Mouse (Mus musculus) hindbrain, embryonic 11.5 days (tissue): ENCODE measurements at regions not wholly inside any gene's neighbourhood (a gene's known extent, or its start where the extent isn't known, plus 50 kb on each side); places are given as distances from the start of the nearest gene placed in this dataset.

Experiments
- ATAC-seq: fragments of 200-750 bp; cut with Nextera tagmentation; 2 replicates; pipeline ENCODE4 v1.8.0; 2017; ENCODE audit warnings: mild to moderate bottlenecking, moderate TSS enrichment, moderate library complexity; ENCODE audit not compliant: low FRiP score
- DNase-seq: peaks from one replicate; pipeline ENCODE4 v3.0.0-alpha.2; 2015; ENCODE audit warnings: low spot score
- H3K27ac ChIP-seq: fragments of 300-500 bp; sonication (generic); 2 replicates; pipeline ENCODE4 v1.5.1; 2014; ENCODE audit warnings: mild to moderate bottlenecking, low read depth, low read length
- H3K27me3 ChIP-seq: fragments of 300-500 bp; sonication (generic); 2 replicates; pipeline ENCODE4 v1.6.1; 2014; ENCODE audit warnings: mild to moderate bottlenecking, low read length, moderate library complexity, mixed read lengths; ENCODE audit not compliant: control insufficient read depth, insufficient read depth
- H3K36me3 ChIP-seq: fragments of 300-500 bp; sonication (generic); 2 replicates; pipeline ENCODE4 v1.6.1; 2014; ENCODE audit warnings: mild to moderate bottlenecking, low read length, moderate library complexity, mixed read lengths; ENCODE audit not compliant: control insufficient read depth, insufficient read depth
- H3K4me1 ChIP-seq: fragments of 300-500 bp; sonication (generic); replicated peaks from 2 replicates; pipeline ENCODE4 v1.6.1; 2014; ENCODE audit warnings: low read length, mixed read lengths; ENCODE audit not compliant: control insufficient read depth, insufficient read depth
- H3K4me2 ChIP-seq: fragments of 300-500 bp; sonication (generic); replicated peaks from 2 replicates; pipeline ENCODE4 v1.6.1; 2014; ENCODE audit warnings: mild to moderate bottlenecking, low read depth, low read length
- H3K4me3 ChIP-seq: fragments of 300-500 bp; sonication (generic); 2 replicates; pipeline ENCODE4 v1.5.1; 2014; ENCODE audit warnings: low read depth, low read length
- H3K9ac ChIP-seq: fragments of 300-500 bp; sonication (generic); 2 replicates; pipeline ENCODE4 v1.6.1; 2014; ENCODE audit warnings: low read depth, low read length
- H3K9me3 ChIP-seq: fragments of 300-500 bp; sonication (generic); 2 replicates; pipeline ENCODE4 v1.6.1; 2016; ENCODE audit warnings: low read length; ENCODE audit not compliant: control insufficient read depth
- WGBS: fragments of 180-500 bp; shearing (Covaris S2); extraction: QIAGEN DNeasy Blood & Tissue Kit; methylation state at CpG from one replicate; pipeline ENCODE4 v1.1.7; 2014; 5-methylcytosine and 5-hydroxymethylcytosine counted together

GRCm38 (mm10) chr7:137805361-137805760 lies 367.9 kb downstream of the Glrx3 start:
- H3K27me3 ChIP-seq, result no peaks in the 10 kb centered on the region
- no peak overlapping the region for H3K4me3 ChIP-seq
- H3K9me3 ChIP-seq, result no peaks in the 10 kb centered on the region
- no peak overlapping the region for H3K4me2 ChIP-seq
- no peaks in the 10 kb centered on the region for H3K36me3 ChIP-seq
- no peaks in the 10 kb centered on the region for H3K4me1 ChIP-seq
- DNase-seq (peak; percentile 54), ATAC-seq (no peak)
- H3K27ac ChIP-seq, result no peak overlapping the region
- no peak overlapping the region for H3K9ac ChIP-seq
- WGBS, result 34% methylated on average over 6 of the region's 6 CpGs

GRCm38 (mm10) chr7:137812839-137813238 lies 375.4 kb downstream of the Glrx3 start:
- Histone ChIP-seq H3K9ac (no peak overlapping the region), H3K4me2 (no peak overlapping the region), H3K27me3 (no peaks in the 10 kb centered on the region), H3K27ac (no peak overlapping the region), H3K36me3 (no peaks in the 10 kb centered on the region), H3K4me1 (no peaks in the 10 kb centered on the region), H3K4me3 (no peak overlapping the region), H3K9me3 (no peaks in the 10 kb centered on the region)
- ATAC-seq, result no peak
- 92% methylated on average over 3 of the region's 3 CpGs for WGBS
- DNase-seq, result no peak

GRCm38 (mm10) chr7:137840520-137840919 lies 403.1 kb downstream of the Glrx3 start:
- Histone ChIP-seq H3K4me1 (no peaks in the 10 kb centered on the region), H3K4me2 (no peak overlapping the region), H3K9ac (no peak overlapping the region), H3K27ac (no peak overlapping the region), H3K27me3 (no peaks in the 10 kb centered on the region), H3K9me3 (no peaks in the 10 kb centered on the region), H3K4me3 (no peak overlapping the region), H3K36me3 (no peaks in the 10 kb centered on the region)
- DNase-seq (no peak), ATAC-seq (no peak)
- WGBS, result 75% methylated on average over 2 of the region's 2 CpGs

GRCm38 (mm10) chr7:137841044-137841443 lies 403.6 kb downstream of the Glrx3 start:
- no peak overlapping the region for H3K4me3 ChIP-seq
- ATAC-seq, result no peak
- WGBS, result 71% methylated on average over 5 of the region's 5 CpGs

GRCm38 (mm10) chr7:137841456-137842100 lies 404.2 kb downstream of the Glrx3 start:
- Histone ChIP-seq H3K9ac (no peak overlapping the region), H3K4me1 (no peaks in the 10 kb centered on the region), H3K27ac (no peak overlapping the region), H3K27me3 (no peaks in the 10 kb centered on the region), H3K4me2 (no peak overlapping the region), H3K4me3 (no peak overlapping the region), H3K36me3 (no peaks in the 10 kb centered on the region), H3K9me3 (no peaks in the 10 kb centered on the region)
- 44% methylated on average over 8 of the region's 8 CpGs for WGBS
- DNase-seq (no peak), ATAC-seq (no peak)

More at GRCm38 (mm10) chr7:137841044-137841443, 403.6 kb downstream of the Glrx3 start:
- Histone ChIP-seq H3K9ac (no peak overlapping the region), H3K27ac (no peak overlapping the region), H3K4me1 (no peaks in the 10 kb centered on the region), H3K27me3 (no peaks in the 10 kb centered on the region), H3K9me3 (no peaks in the 10 kb centered on the region), H3K36me3 (no peaks in the 10 kb centered on the region), H3K4me2 (no peak overlapping the region)
- no peak for DNase-seq

GRCm38 (mm10) chr7:137847856-137848255 lies 410.4 kb downstream of the Glrx3 start:
- ATAC-seq, result no peak
- no peak overlapping the region for H3K4me3 ChIP-seq
- H3K4me1 ChIP-seq, result peaks cover 2% of the 10 kb centered on the region; the same call in 1 of the 2 replicates
- H3K27me3 ChIP-seq, result no peaks in the 10 kb centered on the region
- DNase-seq, result peak; percentile 27
- H3K4me2 ChIP-seq, result no peak overlapping the region
- no peak overlapping the region for H3K27ac ChIP-seq
- H3K9me3 ChIP-seq, result no peaks in the 10 kb centered on the region
- no peaks in the 10 kb centered on the region for H3K36me3 ChIP-seq
- 55% methylated on average over 11 of the region's 11 CpGs for WGBS
- H3K9ac ChIP-seq, result no peak overlapping the region

GRCm38 (mm10) chr7:137851061-137851460 lies 413.6 kb downstream of the Glrx3 start:
- no peaks in the 10 kb centered on the region for H3K9me3 ChIP-seq
- DNase-seq, result no peak
- no peak for ATAC-seq
- no peaks in the 10 kb centered on the region for H3K36me3 ChIP-seq
- H3K4me3 ChIP-seq, result no peak overlapping the region
- H3K4me1 ChIP-seq, result peaks cover 2% of the 10 kb centered on the region; the same call in 1 of the 2 replicates
- H3K4me2 ChIP-seq, result no peak overlapping the region
- no peak overlapping the region for H3K27ac ChIP-seq
- H3K27me3 ChIP-seq, result no peaks in the 10 kb centered on the region
- no peak overlapping the region for H3K9ac ChIP-seq
- WGBS, result 39% methylated on average over 4 of the region's 4 CpGs

GRCm38 (mm10) chr7:137859681-137860080 lies 422.3 kb downstream of the Glrx3 start:
- H3K4me1 ChIP-seq, result no peaks in the 10 kb centered on the region
- no peak for DNase-seq
- H3K27me3 ChIP-seq, result no peaks in the 10 kb centered on the region
- no peaks in the 10 kb centered on the region for H3K36me3 ChIP-seq
- H3K9ac ChIP-seq, result no peak overlapping the region
- 68% methylated on average over 3 of the region's 3 CpGs for WGBS
- H3K27ac ChIP-seq, result no peak overlapping the region
- no peak for ATAC-seq
- H3K4me2 ChIP-seq, result no peak overlapping the region
- H3K9me3 ChIP-seq, result no peaks in the 10 kb centered on the region
- H3K4me3 ChIP-seq, result no peak overlapping the region

GRCm38 (mm10) chr7:137860520-137860919 lies 423.1 kb downstream of the Glrx3 start:
- H3K36me3 ChIP-seq, result no peaks in the 10 kb centered on the region
- H3K4me3 ChIP-seq, result no peak overlapping the region
- 81% methylated on average over 8 of the region's 8 CpGs for WGBS
- no peak overlapping the region for H3K9ac ChIP-seq
- ATAC-seq (no peak), DNase-seq (no peak)
- H3K9me3 ChIP-seq, result no peaks in the 10 kb centered on the region
- no peak overlapping the region for H3K4me2 ChIP-seq
- H3K4me1 ChIP-seq, result no peaks in the 10 kb centered on the region
- H3K27me3 ChIP-seq, result no peaks in the 10 kb centered on the region
- H3K27ac ChIP-seq, result no peak overlapping the region
